Mouse (Mus musculus) heart, adult 8-10 months (tissue): ENCODE measurements around the gene Paqr6. TPM values are rescaled to one million over a fixed set of nuclear protein-coding genes. Genes with fewer than 3 reads are reported as not detected.
A peak's percentile ranks its signal among the peaks of the same experiment; 100 is the strongest.
"Not testable (repeated sequence)": the region's sequence is repeated elsewhere in the genome, so short reads cannot be mapped to it uniquely, and the experiment has no call there.

ENCODE experiments used
- DNase-seq: peaks from one replicate; pipeline ENCODE4 v3.0.0; 2022; ENCODE audit warnings: low spot score
- total RNA-seq, 4 experiments: library from RNA; stranded (reverse); gene quantifications; 2 replicates each; pipeline ENCODE4 v1.2.4; 2022

Paqr6 gene
- total RNA-seq, 4 experiments from 2014 or later, result 0.53 to 0.85 (median 0.69) TPM; not detected in 1

DNA sequence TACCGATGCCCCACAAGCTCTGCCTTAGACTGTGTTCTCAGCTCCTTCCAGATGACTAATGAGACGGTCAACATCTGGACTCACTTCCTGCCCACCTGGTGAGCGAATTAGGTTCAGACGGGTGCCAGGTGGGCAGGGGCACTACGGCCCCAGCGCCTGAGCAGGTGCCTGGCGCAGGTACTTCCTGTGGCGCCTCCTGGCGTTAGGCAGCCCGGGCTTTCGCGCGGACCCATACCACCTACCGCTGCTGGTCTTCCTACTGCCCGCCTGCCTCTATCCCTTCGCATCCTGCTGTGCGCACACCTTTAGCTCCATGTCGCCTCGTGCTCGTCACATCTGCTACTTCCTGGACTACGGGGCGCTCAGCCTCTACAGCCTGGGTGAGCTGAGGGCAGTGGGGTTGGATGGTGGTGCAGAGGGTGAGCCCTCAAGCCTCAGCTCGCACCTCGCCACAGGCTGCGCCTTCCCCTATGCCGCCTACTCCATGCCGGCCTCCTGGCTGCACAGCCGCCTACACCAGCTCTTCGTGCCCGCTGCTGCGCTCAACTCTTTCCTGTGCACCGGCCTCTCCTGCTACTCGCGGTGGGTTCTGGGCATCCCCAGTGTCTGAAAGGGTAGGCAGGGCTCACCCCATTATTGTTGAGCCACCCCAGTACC lies 1.4 kb downstream of the Paqr6 start:
- DNase-seq, result no peak

DNA sequence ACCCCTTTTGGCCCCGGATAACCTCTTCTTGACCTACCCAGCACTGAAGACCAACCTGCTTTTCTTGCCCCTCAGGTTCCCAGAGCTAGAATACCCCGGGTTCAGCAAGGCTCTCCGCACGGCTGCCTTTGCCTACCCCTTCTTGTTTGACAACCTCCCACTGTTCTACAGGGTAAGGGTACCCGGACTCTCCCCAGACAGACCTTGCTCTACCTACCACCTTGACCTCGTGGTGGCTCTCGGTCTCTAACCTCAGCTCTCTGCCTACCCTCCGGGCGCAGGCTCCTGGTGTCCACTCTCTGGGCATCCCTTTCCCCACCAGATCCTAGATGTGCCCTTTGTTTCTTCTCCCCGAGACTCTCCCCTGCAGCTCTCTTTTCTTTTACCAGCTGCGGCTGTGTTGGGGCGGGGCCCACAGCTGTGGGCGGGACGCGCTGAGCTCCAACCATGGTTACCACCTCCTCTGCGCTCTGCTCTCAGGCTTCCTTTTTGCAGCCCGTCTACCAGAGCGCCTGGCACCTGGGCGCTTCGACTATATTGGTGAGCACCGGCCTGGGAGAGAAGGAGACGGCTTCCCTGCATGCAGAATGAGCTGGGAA lies 2.5 kb downstream of the Paqr6 start:
- not testable (repeated sequence) for DNase-seq

DNA sequence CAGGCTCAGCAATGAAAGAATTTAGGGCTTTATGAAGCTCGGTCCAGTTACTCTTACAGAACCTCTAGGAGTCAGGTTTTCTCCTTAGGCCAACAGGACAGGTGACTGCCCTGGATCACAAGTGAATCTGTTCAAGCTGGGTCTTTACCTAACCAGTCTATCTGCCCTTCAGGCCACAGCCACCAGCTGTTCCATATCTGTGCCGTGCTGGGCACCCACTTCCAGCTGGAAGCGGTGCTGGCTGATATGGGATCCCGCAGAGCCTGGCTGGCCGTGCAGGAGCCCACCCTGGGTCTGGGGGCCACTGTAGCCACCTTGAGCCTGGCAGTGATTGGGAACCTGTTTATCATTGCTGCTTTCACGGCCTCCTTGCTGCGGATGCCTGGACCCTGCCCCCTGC lies 3.1 kb downstream of the Paqr6 start:
- DNase-seq, result not testable (repeated sequence)

DNA sequence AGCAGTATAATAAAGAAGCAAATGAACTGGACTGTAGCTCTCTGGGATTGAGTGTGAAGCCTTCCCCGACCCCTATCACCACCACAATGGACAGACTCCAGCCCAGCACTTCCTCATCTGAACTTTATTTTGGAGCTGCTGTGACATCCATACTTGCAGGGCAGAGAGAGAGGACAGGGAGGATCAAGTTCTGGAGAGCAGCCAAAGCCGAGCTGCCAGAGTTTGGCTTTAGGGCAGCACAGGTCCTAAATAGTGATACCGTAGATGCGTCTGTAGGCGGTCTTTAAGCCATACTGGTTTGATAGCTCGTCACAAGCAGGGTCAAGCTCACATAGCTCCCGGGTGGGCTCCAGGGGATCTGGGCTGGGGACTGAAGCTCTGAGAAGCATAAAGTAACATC lies 4.1 kb downstream of the Paqr6 start:
- not testable (repeated sequence) for DNase-seq

- DNase-seq, result not testable (repeated sequence)
Observed at GRCm38 (mm10) chr3:88372643-88373042, 8.3 kb downstream of the Paqr6 start, which contains the start of gene Bglap3. Bglap3 (minus strand) TSS chr3:88372743.

GRCm38 (mm10) chr3:88375750-88376626 lies 11.6 kb downstream of the Paqr6 start:
- not testable (repeated sequence) for DNase-seq

DNA sequence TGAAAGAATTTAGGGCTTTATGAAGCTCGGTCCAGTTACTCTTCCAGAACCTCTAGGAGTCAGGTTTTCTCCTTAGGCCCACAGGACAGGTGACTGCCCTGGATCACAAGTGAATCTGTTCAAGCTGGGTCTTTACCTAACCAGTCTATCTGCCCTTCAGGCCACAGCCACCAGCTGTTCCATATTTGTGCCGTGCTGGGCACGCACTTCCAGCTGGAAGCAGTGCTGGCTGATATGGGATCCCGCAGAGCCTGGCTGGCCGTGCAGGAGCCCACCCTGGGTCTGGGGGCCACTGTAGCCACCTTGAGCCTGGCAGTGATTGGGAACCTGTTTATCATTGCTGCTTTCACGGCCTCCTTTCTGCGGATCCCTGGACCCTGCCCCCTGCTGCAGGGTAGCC lies 12.3 kb downstream of the Paqr6 start:
- not testable (repeated sequence) for DNase-seq

DNA sequence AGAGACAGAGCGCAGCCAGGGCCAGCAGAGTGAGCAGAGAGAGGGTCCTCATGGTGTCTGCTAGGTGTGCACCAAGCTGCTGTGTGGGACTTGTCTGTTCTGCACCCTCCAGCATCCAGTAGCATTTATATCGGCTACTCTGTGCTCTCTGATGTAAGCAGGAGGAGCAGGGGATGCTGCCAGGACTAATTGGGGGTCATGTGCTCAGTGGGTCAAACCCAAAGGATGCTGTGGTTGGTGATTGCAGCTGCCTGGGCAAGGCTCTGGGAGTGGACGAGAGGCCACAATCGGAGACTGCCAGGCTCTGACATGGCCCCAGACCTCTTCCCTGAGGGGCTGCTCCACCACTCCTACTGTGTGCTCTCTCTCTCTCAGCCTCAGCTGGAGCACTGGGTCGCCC lies 14.2 kb downstream of the Paqr6 start, which contains the start of gene Bglap2:
Gene Bglap2, minus strand, starts transcription at position 101 of the 400 bp plus-strand sequence.
- not testable (repeated sequence) for DNase-seq

DNA sequence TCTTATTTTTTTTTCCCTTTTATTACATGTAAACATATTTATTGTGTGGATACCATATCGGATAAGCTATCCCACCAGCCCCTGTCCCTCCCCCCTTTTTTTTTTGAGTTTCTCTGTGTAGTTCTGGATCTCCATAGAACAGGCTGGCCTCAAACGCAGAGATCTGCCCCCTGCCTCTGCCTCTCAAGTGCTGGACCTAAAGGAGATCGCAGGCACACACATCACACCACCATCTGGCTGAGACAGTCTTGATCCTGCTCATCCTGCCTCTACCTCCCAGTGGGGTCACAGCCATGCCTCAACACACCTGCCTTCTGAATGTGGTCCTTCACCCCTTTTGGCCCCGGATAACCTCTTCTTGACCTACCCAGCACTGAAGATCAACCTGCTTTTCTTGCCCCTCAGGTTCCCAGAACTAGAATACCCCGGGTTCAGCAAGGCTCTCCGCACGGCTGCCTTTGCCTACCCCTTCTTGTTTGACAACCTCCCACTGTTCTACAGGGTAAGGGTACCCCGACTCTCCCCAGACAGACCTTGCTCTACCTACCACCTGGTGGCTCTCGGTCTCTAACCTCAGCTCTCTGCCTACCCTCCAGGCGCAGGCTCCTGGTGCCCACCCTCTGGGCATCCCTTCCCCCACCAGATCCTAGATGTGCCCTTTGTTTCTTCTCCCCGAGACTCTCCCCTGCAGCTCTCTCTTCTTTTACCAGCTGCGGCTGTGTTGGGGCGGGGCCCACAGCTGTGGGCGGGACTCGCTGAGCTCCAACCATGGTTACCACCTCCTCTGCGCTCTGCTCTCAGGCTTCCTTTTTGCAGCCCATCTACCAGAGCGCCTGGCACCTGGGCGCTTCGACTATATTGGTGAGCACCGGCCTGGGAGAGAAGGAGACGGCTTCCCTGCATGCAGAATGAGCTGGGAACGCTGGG lies 17.3 kb downstream of the Paqr6 start:
- DNase-seq, result not testable (repeated sequence)

DNA sequence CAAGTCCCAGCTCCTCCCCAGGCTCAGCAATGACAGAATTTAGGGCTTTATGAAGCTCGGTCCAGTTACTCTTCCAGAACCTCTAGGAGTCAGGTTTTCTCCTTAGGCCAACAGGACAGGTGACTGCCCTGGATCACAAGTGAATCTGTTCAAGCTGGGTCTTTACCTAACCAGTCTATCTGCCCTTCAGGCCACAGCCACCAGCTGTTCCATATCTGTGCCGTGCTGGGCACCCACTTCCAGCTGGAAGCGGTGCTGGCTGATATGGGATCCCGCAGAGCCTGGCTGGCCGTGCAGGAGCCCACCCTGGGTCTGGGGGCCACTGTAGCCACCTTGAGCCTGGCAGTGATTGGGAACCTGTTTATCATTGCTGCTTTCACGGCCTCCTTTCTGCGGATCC lies 18.0 kb downstream of the Paqr6 start:
- not testable (repeated sequence) for DNase-seq

DNA sequence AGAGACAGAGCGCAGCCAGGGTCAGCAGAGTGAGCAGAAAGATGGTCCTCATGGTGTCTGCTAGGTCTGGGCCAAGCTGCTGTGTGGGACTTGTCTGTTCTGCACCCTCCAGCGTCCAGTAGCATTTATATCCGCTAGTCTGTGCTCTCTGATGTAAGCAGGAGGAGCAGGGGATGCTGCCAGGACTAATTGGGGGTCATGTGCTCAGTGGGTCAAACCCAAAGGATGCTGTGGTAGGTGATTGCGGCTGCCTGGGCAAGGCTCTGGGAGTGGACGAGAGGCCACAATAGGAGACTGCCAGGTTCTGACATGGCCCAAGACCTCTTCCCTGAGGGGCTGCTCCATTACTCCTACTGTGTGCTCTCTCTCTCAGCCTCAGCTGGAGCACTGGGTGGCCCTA lies 20.0 kb downstream of the Paqr6 start, which contains the start of gene Bglap:
Gene Bglap, minus strand, starts transcription at position 101 of the 400 bp plus-strand sequence.
- DNase-seq, result no peak

DNA sequence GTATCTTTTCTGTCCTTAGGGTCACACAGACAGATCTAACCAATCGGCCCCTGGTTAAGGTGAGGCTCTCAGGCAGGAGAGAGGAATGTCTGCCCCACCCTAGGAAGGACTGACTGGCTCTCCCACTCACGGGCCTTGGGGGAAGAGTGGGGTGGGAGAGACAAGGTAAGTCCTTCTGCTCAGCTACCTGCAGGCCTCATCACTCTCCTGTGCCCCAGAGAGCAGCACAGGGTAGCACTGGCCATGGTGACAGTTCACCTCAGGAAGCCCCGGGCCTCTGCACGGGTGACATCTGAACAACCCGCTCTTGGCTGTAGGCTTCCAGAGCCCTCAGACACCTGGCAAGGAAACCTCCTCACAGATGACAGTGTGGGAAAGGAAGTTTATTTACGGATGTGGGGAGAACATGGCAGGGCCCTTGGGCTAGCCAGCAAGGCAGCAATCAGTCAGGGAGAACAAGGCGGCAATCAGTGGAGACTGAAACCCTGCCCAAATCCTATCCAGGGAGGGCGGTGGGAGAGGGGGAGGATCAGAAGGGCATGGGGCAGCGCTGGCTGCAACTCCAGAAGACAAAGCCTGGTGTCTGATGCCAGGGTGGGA lies 29.5 kb downstream of the Paqr6 start:
- DNase-seq, result no peak

DNA sequence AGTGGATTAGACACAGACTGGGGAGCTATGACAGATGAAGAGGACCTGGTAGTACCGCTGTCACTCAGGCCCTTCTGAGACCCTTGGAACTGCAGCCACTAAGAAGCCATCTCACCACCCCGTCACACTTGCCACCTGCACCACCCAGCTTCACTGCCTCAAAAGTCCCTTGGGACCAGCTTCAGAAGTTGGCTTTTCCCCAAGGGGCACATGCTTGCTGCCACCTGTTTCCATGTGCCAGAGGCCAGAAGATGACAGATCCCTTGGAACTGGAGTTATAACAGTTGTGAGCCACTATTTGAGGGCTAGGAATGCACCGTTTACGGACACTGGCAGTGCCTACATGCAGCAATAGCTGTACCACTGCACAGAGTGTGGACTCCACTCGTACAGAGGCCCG lies 30.9 kb downstream of the Paqr6 start:
- no peak for DNase-seq

DNA sequence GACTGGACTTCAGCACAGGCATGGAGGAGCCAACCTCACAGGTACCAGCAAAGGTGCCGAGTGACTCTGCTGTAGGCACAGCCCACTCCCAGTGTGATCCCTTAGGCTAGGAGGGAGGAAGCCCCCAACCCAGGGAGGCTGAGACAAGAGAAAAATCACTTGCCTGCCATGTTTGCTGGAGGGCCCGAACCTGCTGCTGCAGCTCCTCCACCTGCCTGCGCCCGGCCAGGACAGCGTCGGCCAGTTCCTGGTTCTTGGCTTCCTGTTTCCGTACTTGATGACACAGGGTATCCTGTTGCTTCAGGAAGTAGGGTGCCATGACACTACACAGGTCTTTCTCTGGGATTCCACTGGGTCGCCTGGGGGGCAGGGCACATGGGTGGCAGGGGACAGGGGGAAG lies 31.4 kb downstream of the Paqr6 start:
- DNase-seq, result no peak

GRCm38 (mm10) chr3:88398666-88399065 lies 34.3 kb downstream of the Paqr6 start:
- no peak for DNase-seq

DNA sequence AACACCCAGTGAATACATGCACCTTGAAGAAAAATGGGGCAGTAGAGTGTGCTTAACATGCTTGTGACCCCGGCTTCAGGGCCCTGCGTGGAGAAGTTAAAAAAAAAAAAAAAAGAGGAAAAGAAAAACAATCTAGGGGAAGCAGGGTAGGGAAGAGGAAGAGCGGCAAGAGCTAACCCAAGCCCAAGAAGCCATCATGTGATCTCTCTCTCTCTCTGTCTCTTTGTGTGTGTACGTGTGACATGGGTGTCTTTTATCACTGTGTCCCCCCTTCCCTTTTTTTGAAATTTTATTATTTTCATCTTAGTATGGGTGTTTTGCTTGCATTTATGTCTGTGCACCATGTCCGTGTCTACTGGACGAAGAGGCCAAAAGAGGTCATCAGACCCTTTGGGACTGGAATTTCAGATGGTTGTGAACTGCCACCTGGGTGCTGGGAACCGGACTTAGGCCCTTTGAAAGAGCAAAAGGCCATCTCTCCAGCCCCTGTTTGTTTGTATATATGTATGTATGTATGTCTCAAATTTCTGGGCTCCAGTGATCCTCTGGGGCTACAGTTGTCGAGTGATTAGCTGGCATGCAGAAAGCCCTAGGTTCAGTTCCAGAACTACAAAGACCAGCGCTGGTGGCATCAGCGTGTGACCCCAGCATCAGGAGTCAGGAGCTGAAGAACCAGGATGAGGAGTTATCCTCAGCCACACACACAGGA lies 39.3 kb downstream of the Paqr6 start:
- DNase-seq, result no peak

DNA sequence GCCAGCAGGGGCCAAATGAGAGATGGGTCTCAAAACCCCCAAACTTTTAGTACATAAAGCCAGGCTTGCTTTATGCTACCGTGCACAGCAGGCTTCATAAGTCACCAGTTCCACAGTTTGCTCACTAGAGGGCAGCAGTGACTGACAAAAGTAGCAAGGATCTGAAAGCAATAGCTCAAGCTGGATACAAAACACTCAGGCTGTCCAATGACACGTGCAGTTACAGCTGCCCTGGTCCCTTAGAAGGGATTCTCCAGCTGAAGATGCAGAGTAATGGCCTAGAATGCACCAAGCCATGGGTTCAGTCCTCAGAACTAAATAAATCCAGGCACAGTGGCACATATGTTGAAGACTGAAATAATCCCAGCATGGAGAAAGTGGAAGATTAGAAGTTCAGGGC lies 42.7 kb downstream of the Paqr6 start:
- peak; percentile 77 for DNase-seq

- DNase-seq, result no peak
Observed at GRCm38 (mm10) chr3:88407529-88407928, 43.1 kb downstream of the Paqr6 start.

DNA sequence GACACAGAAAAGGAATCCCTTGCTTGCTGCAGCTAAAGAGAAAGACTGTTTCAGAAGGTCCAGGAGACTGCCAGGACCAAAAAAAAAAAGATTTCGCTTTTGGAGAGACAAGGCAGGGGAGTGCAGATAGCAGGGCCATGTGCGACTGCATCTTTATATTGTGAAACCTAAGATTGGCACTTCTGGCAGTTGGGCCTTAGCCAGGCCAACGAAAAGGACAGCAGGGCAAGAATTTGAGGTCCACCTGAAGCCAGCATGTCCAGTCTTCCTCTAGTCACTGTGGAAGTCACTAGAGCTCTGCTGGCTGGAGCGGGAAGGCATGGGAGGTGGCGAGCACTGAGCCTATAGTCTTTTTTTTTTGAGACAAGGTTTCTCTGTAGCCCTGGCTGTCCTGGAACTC lies 44.6 kb downstream of the Paqr6 start:
- DNase-seq, result no peak
